Comparison of ENCODE assay signal across 8 mouse cellular contexts in the genomic region with DNA sequence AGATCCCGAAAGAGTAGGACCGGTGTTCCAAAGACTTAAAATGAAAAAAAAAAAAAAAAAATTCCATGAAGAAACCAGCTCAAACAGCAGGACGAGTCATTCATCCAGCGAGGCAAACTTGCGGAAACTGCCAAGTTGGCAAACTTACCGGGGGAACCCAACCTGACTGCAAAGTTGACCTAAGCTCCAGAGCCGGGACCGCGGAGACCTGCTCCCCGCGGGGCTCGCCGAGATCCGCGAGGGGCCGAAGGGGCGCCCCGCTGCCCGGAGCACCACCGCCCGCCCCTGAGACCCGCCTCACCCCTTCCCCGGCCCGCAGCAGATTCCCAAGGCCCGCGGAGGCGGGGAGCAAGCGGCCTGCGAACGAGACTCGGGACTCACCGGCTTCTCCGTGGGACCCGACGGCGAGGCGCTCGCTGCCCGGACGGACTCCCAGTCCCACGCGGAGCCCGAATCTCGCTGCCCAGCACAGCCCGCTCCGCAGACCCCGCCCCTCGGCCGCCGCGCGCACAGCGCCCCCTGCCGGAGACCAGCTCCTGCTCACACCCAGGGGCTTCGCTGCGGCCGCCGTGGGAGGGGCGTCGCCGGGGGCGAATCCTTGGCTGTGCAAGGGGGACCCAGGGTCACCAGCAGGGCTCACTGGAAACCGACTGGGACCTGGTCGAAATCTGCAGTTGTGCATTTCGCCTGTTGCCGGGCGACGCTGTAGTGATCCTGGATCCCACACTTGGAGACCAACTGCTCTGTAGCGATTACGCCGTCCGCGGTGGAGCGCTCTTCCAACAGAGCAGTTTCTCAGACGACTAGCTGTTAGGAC. TPM values are rescaled to one million over a fixed set of nuclear protein-coding genes. Genes with fewer than 3 reads are reported as not detected.
DNase-seq lines count a peak whose midpoint lies in the region; ATAC-seq lines count a peak whose summit lies in the region.

A gene (minus strand): TSS at position 461 of the 817 bp plus-strand sequence.

- intact Hi-C loops in gastrocnemius, postnatal 14 days (cut with DNase I; ENCODE audit: low total_unique reads): loop anchor here (5.0 kb wide), 1 partner anchor 252 kb away; no protein-coding TSS in a partner anchor

- peak; percentile 76 for DNase-seq in WW6 (ENCODE audit: low read depth, low spot score)
- DNase-seq in gastrocnemius, postnatal 14 days: peak; percentile 93
- DNase-seq in induced T-regulatory cell, adult 2 months (ENCODE audit: low read depth): peak; percentile 35
- DNase-seq in left cerebral cortex, adult 8-10 months (ENCODE audit: low spot score in 2 of 2): peak; percentile 37 to 76
- DNase-seq in right cerebral cortex, postnatal 10 days (ENCODE audit: low spot score in 2 of 2): peak; percentile 72 to 86
- peak; percentile 91 for DNase-seq in urinary bladder, postnatal 14 days (ENCODE audit: low spot score)

- ATAC-seq in common myeloid progenitor, adult 5-6 weeks (replicated peaks; ENCODE audit: low read depth, poor library complexity, severe bottlenecking): peak; percentile 82
- ATAC-seq in megakaryocyte, adult 5-6 weeks (ENCODE audit: poor library complexity, severe bottlenecking): peak; percentile 60

RNA-seq across cellular contexts. Expression of the gene that starts here (rescaled TPM):
- total RNA-seq in common myeloid progenitor, adult 5-6 weeks (2017): not detected in 2 replicates
- under 1 TPM; 0.29 to 0.31 TPM for total RNA-seq in gastrocnemius, postnatal 14 days (2021)
- 1 to 10 TPM in 1 of 4 experiments, under 1 TPM in 3; 0.27 to 1.6 (median 0.49) TPM for total RNA-seq in left cerebral cortex, adult 8-10 months (2022)
- total RNA-seq in megakaryocyte, adult 5-6 weeks (2015): not detected in 2 replicates
- total RNA-seq in megakaryocyte, adult 5-6 weeks (2017): not detected in 2 replicates

Comparison
In these comparisons a context has a peak if more than half of its experiments do, and no peak if none do; other contexts are left out.
1. Peak in every context shown above with its lines: DNase-seq and ATAC-seq.
2. Peak in ATAC-seq in common myeloid progenitor, adult 5-6 weeks; RNA of the gene not detected or under 1 TPM.
3. Peak in DNase-seq in gastrocnemius, postnatal 14 days; RNA of the gene not detected or under 1 TPM.
4. Peak in ATAC-seq in megakaryocyte, adult 5-6 weeks; RNA of the gene not detected or under 1 TPM.
5. DNase-seq: peak in every context shown above with its lines; median percentile 93 in gastrocnemius, postnatal 14 days; 91 in urinary bladder, postnatal 14 days; 79 in right cerebral cortex, postnatal 10 days; 76 in WW6; 56 in left cerebral cortex, adult 8-10 months; 35 in induced T-regulatory cell, adult 2 months.